Comparison of ENCODE assay signal across 35 mouse cellular contexts in genomic region chr13:92297021-92297420, GRCm38 (mm10). TPM values are rescaled to one million over a fixed set of nuclear protein-coding genes. Genes with fewer than 3 reads are reported as not detected.
DNase-seq lines count a peak whose midpoint lies in the region; ATAC-seq and TF ChIP-seq lines count a peak whose summit lies in the region.
"Had no signal": no experiment of that assay in that cellular context is flagged by ENCODE, and none has a peak within 500 bp of the region (broad histone marks: within the 10 kb centered on the region; RNA-seq: fewer than 3 reads in every experiment).

No protein-coding gene starts in this region.

- no peak for TF ChIP-seq EP300 in lung, postnatal 0 days (IDR thresholded peaks at IDR 0.05)

- ATAC-seq in lung, postnatal 0 days: no peak
- no peak for ATAC-seq in granulocyte monocyte progenitor cell, adult 5-6 weeks (replicated peaks; ENCODE audit: poor library complexity, severe bottlenecking)
- ATAC-seq: activated CD4-positive, CD25-positive, alpha-beta regulatory T cell, adult 4 months; forebrain, embryonic 13.5 days; forebrain, embryonic 16.5 days; hindbrain, embryonic 16.5 days; intestine, embryonic 15.5 days had no signal

- no peak for TF ChIP-seq CTCF in lung, postnatal 0 days (IDR thresholded peaks at IDR 0.05)

- DNase-seq in adrenal gland, postnatal 10 days: peak; percentile 8
- no peak for DNase-seq in adrenal gland, adult 2 months
- peak; percentile 12 for DNase-seq in lung, postnatal 25 days (ENCODE audit: low spot score)
- no peak for DNase-seq in lung, postnatal 0 days (ENCODE audit: low spot score)
- DNase-seq in adipocyte (ENCODE audit: low spot score): peak; percentile 95
- DNase-seq in fibroblast of lung, adult 2 months (ENCODE audit: low read depth): peak; percentile 69
- no peak for DNase-seq in T-cell, adult 2 months (ENCODE audit: low spot score)
- DNase-seq: adrenal gland, postnatal 25 days; cerebellum, adult 11 months; cerebellum, adult 2 months; cerebellum, postnatal 10 days; cerebellum, postnatal 36 days; embryo, embryonic 11 days; gastrocnemius, adult 2 months; gastrocnemius, postnatal 14 days; heart, adult 18-20 months; heart, postnatal 10 days; heart, postnatal 36 days; kidney, adult 11 months had no signal

- no peak overlapping the region for H3K4me3 ChIP-seq in lung, postnatal 0 days (ENCODE audit: low read depth, low read length)
- H3K4me3 ChIP-seq: erythroblast, embryonic 14.5 days; forebrain, embryonic 10.5 days; forebrain, embryonic 13.5 days; gastrocnemius, adult 2 months; heart, embryonic 12.5 days; heart, embryonic 15.5 days; hindbrain, embryonic 10.5 days; hindbrain, embryonic 13.5 days; intestine, embryonic 15.5 days had no signal

- no peaks in the 10 kb centered on the region for H3K4me1 ChIP-seq in lung, postnatal 0 days (ENCODE audit: insufficient read depth, low read depth, low read length)
- H3K4me1 ChIP-seq: forebrain, embryonic 10.5 days; forebrain, embryonic 13.5 days; hindbrain, embryonic 10.5 days; hindbrain, embryonic 13.5 days; intestine, embryonic 15.5 days had no signal

- H3K27me3 ChIP-seq in lung, postnatal 0 days (replicated peaks; ENCODE audit: insufficient read depth, low read length): no peaks in the 10 kb centered on the region
- H3K27me3 ChIP-seq: forebrain, embryonic 13.5 days; heart, embryonic 12.5 days; heart, embryonic 15.5 days; hindbrain, embryonic 13.5 days; intestine, embryonic 15.5 days had no signal

- no peaks in the 10 kb centered on the region for H3K9me3 ChIP-seq in lung, postnatal 0 days (ENCODE audit: low read length)
- H3K9me3 ChIP-seq: forebrain, embryonic 10.5 days; forebrain, embryonic 13.5 days; heart, embryonic 12.5 days; heart, embryonic 15.5 days; hindbrain, embryonic 10.5 days; hindbrain, embryonic 13.5 days; intestine, embryonic 15.5 days had no signal

- H3K36me3 ChIP-seq in lung, postnatal 0 days (ENCODE audit: insufficient read depth, low read length): no peaks in the 10 kb centered on the region
- H3K36me3 ChIP-seq: heart, embryonic 15.5 days; intestine, embryonic 15.5 days had no signal

- no peak overlapping the region for H3K4me2 ChIP-seq in lung, postnatal 0 days (replicated peaks; ENCODE audit: low read depth, low read length)
- H3K4me2 ChIP-seq: forebrain, embryonic 13.5 days; heart, embryonic 12.5 days; heart, embryonic 15.5 days; hindbrain, embryonic 13.5 days; intestine, embryonic 15.5 days had no signal

- H3K27ac ChIP-seq in lung, postnatal 0 days (ENCODE audit: low read length): no peak overlapping the region
- H3K27ac ChIP-seq: forebrain, embryonic 10.5 days; forebrain, embryonic 13.5 days; gastrocnemius, adult 2 months; heart, embryonic 15.5 days; hindbrain, embryonic 10.5 days; hindbrain, embryonic 13.5 days; intestine, embryonic 15.5 days had no signal

- WGBS in lung, postnatal 0 days: 46% methylated on average over 2 of the region's 2 CpGs

- no peak overlapping the region for H3K9ac ChIP-seq in lung, postnatal 0 days (replicated peaks; ENCODE audit: low read depth)
- H3K9ac ChIP-seq: forebrain, embryonic 13.5 days; heart, embryonic 12.5 days; heart, embryonic 15.5 days; hindbrain, embryonic 13.5 days; intestine, embryonic 15.5 days had no signal

RNA-seq across cellular contexts. Expression of gene Gm20379, which starts 8.8 kb away (rescaled TPM):
- not detected for total RNA-seq in adrenal gland, postnatal 10 days (2021)
- not detected for total RNA-seq in adrenal gland, adult 2 months (2021)
- polyA plus RNA-seq in adrenal gland, adult 2 months (2012; rRNA removed): not detected in 2 replicates
- 0.25 and 0.79 TPM in 2 replicates for polyA plus RNA-seq in lung, postnatal 0 days (2015; fragmentation: Nextera tagmentation; extraction: Ambion mirVana)
- not detected in 2 replicates for total RNA-seq in granulocyte monocyte progenitor cell, adult 5-6 weeks (2014; fragmentation: Nextera tagmentation)
- total RNA-seq in granulocyte monocyte progenitor cell, adult 5-6 weeks (2017): not detected in 2 replicates
- total RNA-seq: adrenal gland, adult 18-20 months; adrenal gland, postnatal 25 days; gastrocnemius, adult 2 months; gastrocnemius, postnatal 14 days; gastrocnemius, postnatal 4 days; heart, adult 18-20 months; heart, postnatal 10 days; heart, postnatal 36 days had no signal
- polyA plus RNA-seq: brain, embryonic 14.5 days; cerebellum, adult 2 months; cortical plate, adult 2 months; erythroblast, embryonic 14.5 days had no signal

RNA-seq across cellular contexts. Expression of gene Dhfr, which starts 57.5 kb away (rescaled TPM):
- total RNA-seq in adrenal gland, postnatal 10 days (2021): 1 to 10 TPM; 5.8 to 6.7 TPM
- 1 to 10 TPM; 2.3 to 2.9 TPM for total RNA-seq in adrenal gland, adult 2 months (2021)
- 0.83 and 1.1 TPM in 2 replicates for polyA plus RNA-seq in adrenal gland, adult 2 months (2012; rRNA removed)
- 2.7 and 3.6 TPM in 2 replicates for polyA plus RNA-seq in lung, postnatal 0 days (2015; fragmentation: Nextera tagmentation; extraction: Ambion mirVana)
- 20.6 and 25.4 TPM in 2 replicates for total RNA-seq in granulocyte monocyte progenitor cell, adult 5-6 weeks (2014; fragmentation: Nextera tagmentation)
- 26.5 and 26.9 TPM in 2 replicates for total RNA-seq in granulocyte monocyte progenitor cell, adult 5-6 weeks (2017)

RNA-seq across cellular contexts. Expression of gene Msh3, which starts 57.8 kb away (rescaled TPM):
- total RNA-seq in adrenal gland, postnatal 10 days (2021): 10 to 100 TPM; 17.5 to 29.2 TPM
- total RNA-seq in adrenal gland, adult 2 months (2021): 10 to 100 TPM; 17.9 to 21.6 TPM
- 7.2 and 7.3 TPM in 2 replicates for polyA plus RNA-seq in adrenal gland, adult 2 months (2012; rRNA removed)
- polyA plus RNA-seq in lung, postnatal 0 days (2015; fragmentation: Nextera tagmentation; extraction: Ambion mirVana): 11.0 and 11.5 TPM in 2 replicates
- 42.4 and 53.1 TPM in 2 replicates for total RNA-seq in granulocyte monocyte progenitor cell, adult 5-6 weeks (2014; fragmentation: Nextera tagmentation)
- total RNA-seq in granulocyte monocyte progenitor cell, adult 5-6 weeks (2017): 41.4 and 48.1 TPM in 2 replicates

Comparison
In these comparisons a context has a peak if more than half of its experiments do, and no peak if none do; other contexts are left out.
1. DNase-seq: peak in adrenal gland, postnatal 10 days (single experiment), lung, postnatal 25 days (single experiment), adipocyte (single experiment) and fibroblast of lung, adult 2 months (single experiment); none in adrenal gland, adult 2 months (single experiment), lung, postnatal 0 days (single experiment) and T-cell, adult 2 months (single experiment).